Mouse (Mus musculus) lung, embryonic 15.5 days (tissue): Measurements from ENCODE around the gene Svopl. TPM values are rescaled to one million over a fixed set of nuclear protein-coding genes. Genes with fewer than 3 reads are reported as not detected.

Source experiments
- ATAC-seq: fragments of 200-750 bp; cut with Nextera tagmentation; 2 replicates; pipeline ENCODE4 v1.8.0; 2017; ENCODE audit warnings: moderate number of reproducible peaks, borderline replicate concordance; ENCODE audit not compliant: low FRiP score, low TSS enrichment; ENCODE audit errors: extremely low read depth
- H3K27ac ChIP-seq: fragments of 300-500 bp; sonication (generic); 2 replicates; pipeline ENCODE4 v1.5.1; 2015; ENCODE audit warnings: moderate library complexity, mild to moderate bottlenecking, inconsistent platforms
- H3K27me3 ChIP-seq: fragments of 300-500 bp; sonication (generic); 2 replicates; pipeline ENCODE4 v1.6.1; 2015; ENCODE audit warnings: inconsistent platforms
- H3K36me3 ChIP-seq: fragments of 300-500 bp; sonication (generic); 2 replicates; pipeline ENCODE4 v1.6.1; 2015; ENCODE audit warnings: inconsistent platforms
- H3K4me1 ChIP-seq: fragments of 300-500 bp; sonication (generic); 2 replicates; pipeline ENCODE4 v1.6.1; 2015; ENCODE audit warnings: inconsistent platforms
- H3K4me2 ChIP-seq: fragments of 300-500 bp; sonication (generic); 2 replicates; pipeline ENCODE4 v1.6.1; 2015; ENCODE audit warnings: inconsistent platforms, mild to moderate bottlenecking, moderate library complexity
- H3K4me3 ChIP-seq: fragments of 300-500 bp; sonication (generic); 2 replicates; pipeline ENCODE4 v1.5.1; 2015; ENCODE audit warnings: mild to moderate bottlenecking, inconsistent platforms
- H3K9ac ChIP-seq: fragments of 300-500 bp; sonication (generic); 2 replicates; pipeline ENCODE4 v1.6.1; 2015; ENCODE audit warnings: inconsistent platforms
- H3K9me3 ChIP-seq: fragments of 300-500 bp; sonication (generic); 2 replicates; pipeline ENCODE4 v1.6.1; 2016; ENCODE audit warnings: inconsistent platforms
- WGBS: fragments of 180-500 bp; shearing (Covaris S2); methylation state at CpG from one replicate; pipeline ENCODE4 v1.1.7; 2015; 5-methylcytosine and 5-hydroxymethylcytosine counted together
- polyA plus RNA-seq: library from polyadenylated mRNA; unstranded; fragments of >200 nt; fragmentation: Nextera tagmentation; extraction: Ambion mirVana; gene quantifications from 2 replicates; pipeline ENCODE4 v1.2.1, GENCODE M21; 2015

Svopl gene
- polyA plus RNA-seq, 1 experiment from 2014 or later, result 1.3 TPM

GRCm38 (mm10) chr6:38023284-38023683 is 23.5 kb downstream of the Svopl start:
- no peaks in the 10 kb centered on the region for H3K36me3 ChIP-seq
- H3K27me3 ChIP-seq, result no peaks in the 10 kb centered on the region
- no peak overlapping the region for H3K9ac ChIP-seq
- peak; percentile 70; the same call in 1 of the 2 replicates for ATAC-seq
- H3K4me2 ChIP-seq, result peak overlapping the region; percentile 2; the same call in 1 of the 2 replicates
- H3K4me3 ChIP-seq, result no peak overlapping the region
- no peaks in the 10 kb centered on the region for H3K9me3 ChIP-seq
- peak overlapping the region; percentile 35 for H3K27ac ChIP-seq
- peaks cover 8% of the 10 kb centered on the region; the same call in 1 of the 2 replicates for H3K4me1 ChIP-seq
- WGBS, result 15% methylated on average over 7 of the region's 7 CpGs

- no peak overlapping the region for H3K4me3 ChIP-seq
- H3K27me3 ChIP-seq, result no peaks in the 10 kb centered on the region
- no peaks in the 10 kb centered on the region for H3K36me3 ChIP-seq
- H3K9me3 ChIP-seq, result no peaks in the 10 kb centered on the region
- no peak; the same call in 1 of the 2 replicates for ATAC-seq
- H3K27ac ChIP-seq, result no peak overlapping the region
- H3K4me1 ChIP-seq, result peaks cover 8% of the 10 kb centered on the region; the same call in 1 of the 2 replicates
- H3K4me2 ChIP-seq, result no peak overlapping the region
- 81% methylated on average over 7 of the region's 7 CpGs for WGBS
- no peak overlapping the region for H3K9ac ChIP-seq
Observed at GRCm38 (mm10) chr6:38021406-38021805, 25.4 kb downstream of the Svopl start.

GRCm38 (mm10) chr6:38012829-38013228 is 34.0 kb downstream of the Svopl start:
- no peaks in the 10 kb centered on the region for H3K36me3 ChIP-seq
- 90% methylated on average over 2 of the region's 2 CpGs for WGBS
- no peak overlapping the region for H3K4me2 ChIP-seq
- H3K4me1 ChIP-seq, result no peaks in the 10 kb centered on the region
- H3K9ac ChIP-seq, result no peak overlapping the region
- no peaks in the 10 kb centered on the region for H3K9me3 ChIP-seq
- H3K27ac ChIP-seq, result no peak overlapping the region
- no peak for ATAC-seq
- H3K4me3 ChIP-seq, result no peak overlapping the region
- H3K27me3 ChIP-seq, result no peaks in the 10 kb centered on the region

GRCm38 (mm10) chr6:38007459-38007858 is 39.3 kb downstream of the Svopl start:
- Histone ChIP-seq H3K27ac (no peak overlapping the region), H3K27me3 (no peaks in the 10 kb centered on the region), H3K9ac (no peak overlapping the region), H3K4me3 (no peak overlapping the region), H3K4me2 (no peak overlapping the region), H3K4me1 (no peaks in the 10 kb centered on the region), H3K36me3 (no peaks in the 10 kb centered on the region), H3K9me3 (no peaks in the 10 kb centered on the region)
- WGBS, result 12% methylated on average over 6 of the region's 6 CpGs
- ATAC-seq, result no peak

- Histone ChIP-seq H3K9me3 (no peaks in the 10 kb centered on the region), H3K36me3 (peaks cover 41% of the 10 kb centered on the region), H3K4me3 (no peak overlapping the region), H3K4me1 (no peaks in the 10 kb centered on the region), H3K27me3 (no peaks in the 10 kb centered on the region), H3K4me2 (no peak overlapping the region), H3K9ac (no peak overlapping the region), H3K27ac (no peak overlapping the region)
- no peak for ATAC-seq
- WGBS, result 85% methylated on average over 4 of the region's 4 CpGs
Observed at GRCm38 (mm10) chr6:37967386-37967785, 79.4 kb downstream of the Svopl start.

GRCm38 (mm10) chr6:37951306-37951705 is 95.5 kb downstream of the Svopl start:
- WGBS, result 79% methylated on average over 6 of the region's 6 CpGs
- H3K4me1 ChIP-seq, result no peaks in the 10 kb centered on the region
- H3K27me3 ChIP-seq, result no peaks in the 10 kb centered on the region
- H3K9ac ChIP-seq, result no peak overlapping the region
- H3K36me3 ChIP-seq, result peaks cover 34% of the 10 kb centered on the region
- H3K4me2 ChIP-seq, result no peak overlapping the region
- no peak for ATAC-seq
- H3K27ac ChIP-seq, result no peak overlapping the region
- no peak overlapping the region for H3K4me3 ChIP-seq
- no peaks in the 10 kb centered on the region for H3K9me3 ChIP-seq

- H3K4me1 ChIP-seq, result no peaks in the 10 kb centered on the region
- no peak overlapping the region for H3K27ac ChIP-seq
- no peak overlapping the region for H3K9ac ChIP-seq
- no peak overlapping the region for H3K4me2 ChIP-seq
- H3K9me3 ChIP-seq, result no peaks in the 10 kb centered on the region
- H3K4me3 ChIP-seq, result no peak overlapping the region
- WGBS, result 77% methylated on average over 6 of the region's 6 CpGs
- peaks cover 15% of the 10 kb centered on the region for H3K36me3 ChIP-seq
- no peaks in the 10 kb centered on the region for H3K27me3 ChIP-seq
- ATAC-seq, result no peak
Observed at GRCm38 (mm10) chr6:37936498-37936897, 110.3 kb downstream of the Svopl start.

Other genes with a start within 250 kb of the Svopl start
- gene Trim24, start 176.2 kb downstream of the Svopl start, polyA plus RNA-seq, result 9.9 and 11.1 TPM in 2 replicates
- 49.7 and 58.9 TPM in 2 replicates for gene Tmem213, start 62.3 kb upstream of the Svopl start, polyA plus RNA-seq
- gene Atp6v0a4, start 77.6 kb upstream of the Svopl start, polyA plus RNA-seq, result 3.2 and 5.9 TPM in 2 replicates
- gene D630045J12Rik, start 207.0 kb upstream of the Svopl start, polyA plus RNA-seq, result 2.9 and 3.4 TPM in 2 replicates